Mouse (Mus musculus) left cerebral cortex, adult 11 months (tissue): ENCODE data around the gene Krba1.

Experiments used
- DNase-seq: peaks from one replicate; pipeline ENCODE4 v3.0.0; 2022; ENCODE audit warnings: low spot score

Krba1 gene

GRCm38 (mm10) chr6:48395105-48396007 lies at the start of gene Krba1:
Gene Krba1 (plus strand): TSS chr6:48395586.
- DNase-seq: peak; percentile 72

DNA sequence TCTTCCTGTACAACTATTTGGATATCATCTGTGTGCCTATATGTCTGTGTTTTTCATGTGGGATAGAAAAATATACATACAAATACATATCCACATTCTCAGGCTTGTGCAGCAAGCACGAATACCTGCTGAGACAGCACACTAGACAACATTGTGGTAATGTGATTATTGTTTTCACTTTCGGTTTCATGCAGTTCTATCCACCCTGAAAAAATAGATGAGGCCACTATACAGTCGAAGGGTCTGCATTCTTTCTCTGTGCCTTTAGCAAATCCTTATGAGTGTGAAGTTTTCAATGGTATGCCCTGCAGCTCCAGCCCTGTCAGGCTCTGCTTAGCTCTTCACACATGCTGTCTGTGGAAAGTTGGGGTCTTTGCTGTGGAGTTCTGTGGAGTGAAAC lies 36.5 kb upstream of the Krba1 start:
- no peak for DNase-seq

- DNase-seq: no peak
Observed at GRCm38 (mm10) chr6:48366322-48366996, 28.9 kb upstream of the Krba1 start.

GRCm38 (mm10) chr6:48388221-48388620 lies 7.2 kb upstream of the Krba1 start:
- DNase-seq: no peak

- DNase-seq: no peak
Observed at GRCm38 (mm10) chr6:48393811-48394210, 1.6 kb upstream of the Krba1 start.

- no peak for DNase-seq
Observed at GRCm38 (mm10) chr6:48396008-48396595, 716 bp downstream of the Krba1 start.

GRCm38 (mm10) chr6:48396686-48397085 lies 1.3 kb downstream of the Krba1 start:
- DNase-seq: no peak

DNA sequence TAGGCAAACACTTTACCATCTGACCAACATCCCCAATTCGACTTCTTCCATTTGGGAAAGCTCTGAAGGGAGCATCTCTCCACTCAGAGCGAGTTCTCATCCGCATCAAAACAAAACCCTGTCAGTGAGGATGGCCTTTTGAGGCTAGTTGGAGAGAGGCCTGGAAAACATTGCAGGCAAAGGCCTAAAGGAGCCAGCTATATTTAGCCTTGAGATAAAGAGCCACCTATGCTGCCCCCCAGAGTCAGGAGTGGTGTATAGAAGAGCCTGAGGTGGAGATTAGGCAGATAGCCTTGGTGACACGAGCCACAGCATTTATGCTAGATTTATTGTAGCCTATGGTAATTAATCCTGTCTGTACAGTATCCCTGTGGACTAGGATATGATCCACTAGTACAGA lies 1.9 kb downstream of the Krba1 start:
- DNase-seq: no peak

DNA sequence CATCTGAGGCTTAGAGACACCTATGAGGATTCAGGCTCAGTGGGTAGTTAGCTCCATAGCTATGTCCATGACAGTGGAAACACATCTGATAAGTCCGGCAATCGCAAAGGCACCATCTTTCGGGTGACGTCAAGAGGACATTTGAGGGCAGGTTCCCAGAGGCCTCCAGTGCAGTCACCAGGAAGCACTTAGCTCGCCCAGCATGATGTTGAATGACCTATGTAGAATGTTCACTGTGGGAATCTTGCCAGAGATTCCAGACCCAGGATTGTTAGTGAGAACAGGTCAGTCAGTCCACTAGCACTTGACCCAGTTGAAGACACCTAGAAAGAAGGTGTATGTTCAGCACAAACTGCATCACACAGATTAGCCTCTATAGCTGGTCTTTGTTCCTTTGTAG lies 4.5 kb downstream of the Krba1 start:
- DNase-seq: no peak

- no peak for DNase-seq
Observed at GRCm38 (mm10) chr6:48404071-48404470, 8.7 kb downstream of the Krba1 start.

GRCm38 (mm10) chr6:48409726-48410343 lies 14.4 kb downstream of the Krba1 start:
- DNase-seq: no peak

DNA sequence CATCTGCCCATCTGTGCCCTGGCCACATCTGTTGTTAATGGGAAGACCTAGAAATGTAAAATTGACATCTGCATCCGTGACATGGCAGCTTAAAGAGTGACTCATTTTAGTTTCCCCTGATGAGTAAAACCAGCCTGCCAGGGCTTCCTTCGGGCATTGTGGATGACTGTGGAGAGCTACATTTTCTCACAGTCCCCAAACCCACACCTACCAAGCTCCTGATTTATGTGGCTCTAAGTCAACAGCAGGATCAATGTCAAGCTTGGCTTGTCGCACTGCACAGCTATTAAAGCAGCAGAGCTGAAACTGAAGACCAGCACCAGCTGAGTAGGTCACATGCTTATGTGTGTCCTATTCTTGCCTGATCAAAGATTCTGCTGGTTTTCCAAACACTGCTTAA lies 15.2 kb downstream of the Krba1 start:
- DNase-seq: no peak

GRCm38 (mm10) chr6:48411193-48412092 lies 16.1 kb downstream of the Krba1 start:
- no peak for DNase-seq

DNA sequence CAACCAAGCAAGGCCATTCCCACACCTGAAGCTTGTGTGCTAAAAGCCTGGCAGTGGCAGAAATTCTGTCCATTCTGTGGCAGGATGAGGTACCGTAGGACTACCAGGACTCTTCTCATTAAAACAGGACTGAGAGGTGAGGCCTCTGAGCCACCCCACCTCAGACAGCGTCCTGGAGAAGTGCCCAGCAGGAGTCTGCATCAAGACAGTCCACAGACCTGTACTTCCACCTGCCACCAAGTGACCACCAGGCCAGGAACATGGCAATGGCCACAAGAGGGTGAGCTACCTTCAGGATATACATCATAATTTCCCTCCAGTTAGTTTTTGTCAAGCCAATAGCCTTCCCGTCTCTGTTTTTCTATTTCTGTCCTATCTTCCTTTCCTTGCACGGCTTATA lies 16.8 kb downstream of the Krba1 start:
- DNase-seq: no peak

DNA sequence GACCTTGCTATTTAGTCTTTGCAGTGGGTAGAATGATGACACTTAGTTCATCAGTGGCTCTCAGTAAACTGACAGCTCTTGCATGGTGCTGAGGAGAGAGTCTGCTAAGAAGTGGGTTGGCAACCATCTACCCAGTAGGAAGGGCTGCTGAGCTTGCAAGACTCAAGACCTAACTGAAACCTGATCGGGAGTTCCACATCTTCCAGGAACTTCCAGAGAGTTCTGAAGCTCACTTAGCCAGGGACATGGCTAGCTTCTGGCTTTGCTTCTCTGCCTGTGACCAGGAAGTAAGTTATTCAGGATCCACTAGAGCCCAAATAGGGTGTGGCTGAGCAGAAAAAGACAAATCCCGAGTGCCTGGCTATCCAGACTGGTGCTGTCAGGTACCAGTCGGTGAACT lies 17.3 kb downstream of the Krba1 start:
- DNase-seq: no peak

DNA sequence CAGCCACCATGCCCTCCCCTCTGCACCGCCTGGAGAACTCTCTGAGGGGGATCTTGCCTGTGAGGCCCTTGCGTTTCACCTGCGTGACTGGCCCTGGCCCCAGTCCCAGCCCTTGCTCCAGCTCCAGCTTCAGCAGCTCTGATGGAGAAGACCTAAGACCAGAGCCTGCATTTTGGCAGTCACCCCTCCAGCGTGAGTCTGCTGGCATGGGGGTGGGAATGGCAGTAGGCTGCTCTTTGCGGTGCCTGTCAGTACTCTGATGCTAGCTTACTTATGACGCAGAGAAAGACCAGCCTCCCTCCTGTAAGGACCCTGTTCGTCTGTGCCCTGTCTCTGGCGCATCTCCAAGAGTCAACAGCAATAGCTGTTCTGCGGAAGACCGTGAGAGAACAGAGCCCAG lies 17.7 kb downstream of the Krba1 start:
- DNase-seq: no peak

- no peak for DNase-seq
Observed at GRCm38 (mm10) chr6:48414886-48415285, 19.5 kb downstream of the Krba1 start.

DNA sequence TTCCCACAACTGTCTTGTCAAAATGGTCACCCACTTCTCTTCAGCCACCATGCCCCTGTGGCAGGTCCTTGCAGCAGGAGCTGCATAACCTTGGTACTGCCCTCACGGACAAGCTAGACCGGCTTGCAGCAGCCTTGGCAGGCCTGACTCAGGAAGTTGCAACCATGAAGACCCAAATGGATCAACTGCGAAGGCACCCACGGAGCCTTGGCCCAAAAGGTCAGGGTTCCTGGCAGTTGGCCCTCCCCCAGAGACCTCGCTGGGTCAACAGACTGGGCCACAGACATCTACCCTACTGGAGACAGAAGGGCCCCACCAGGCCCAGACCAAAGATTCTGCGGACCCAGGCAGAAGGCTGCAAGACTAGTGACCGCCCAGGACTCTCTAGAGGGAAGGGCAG lies 20.2 kb downstream of the Krba1 start:
- no peak for DNase-seq

- DNase-seq: no peak
Observed at GRCm38 (mm10) chr6:48416486-48416885, 21.1 kb downstream of the Krba1 start.

GRCm38 (mm10) chr6:48420647-48421046 lies 25.3 kb downstream of the Krba1 start:
- DNase-seq: no peak

- no peak for DNase-seq
Observed at GRCm38 (mm10) chr6:48423336-48423735, 27.9 kb downstream of the Krba1 start.

DNA sequence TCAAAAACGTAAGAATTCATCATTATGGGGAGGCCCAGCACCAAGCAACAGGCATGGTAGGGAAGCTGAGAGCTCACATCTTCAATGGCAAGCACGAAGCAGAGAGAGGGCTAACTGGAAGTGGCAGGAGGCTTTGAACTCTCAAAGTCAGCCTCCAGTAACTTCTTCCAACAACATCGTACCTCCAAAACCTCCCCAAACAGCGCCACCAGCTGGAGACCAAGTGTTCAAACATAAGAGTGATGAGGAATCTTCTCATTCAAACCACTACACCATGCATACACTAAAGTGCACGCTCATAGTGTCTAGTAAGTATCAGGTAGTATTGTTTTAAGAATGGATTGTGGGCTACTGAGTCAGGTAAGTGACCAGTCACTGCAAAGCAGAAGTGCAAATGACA lies 28.7 kb downstream of the Krba1 start:
- no peak for DNase-seq
